In the genomic region with DNA sequence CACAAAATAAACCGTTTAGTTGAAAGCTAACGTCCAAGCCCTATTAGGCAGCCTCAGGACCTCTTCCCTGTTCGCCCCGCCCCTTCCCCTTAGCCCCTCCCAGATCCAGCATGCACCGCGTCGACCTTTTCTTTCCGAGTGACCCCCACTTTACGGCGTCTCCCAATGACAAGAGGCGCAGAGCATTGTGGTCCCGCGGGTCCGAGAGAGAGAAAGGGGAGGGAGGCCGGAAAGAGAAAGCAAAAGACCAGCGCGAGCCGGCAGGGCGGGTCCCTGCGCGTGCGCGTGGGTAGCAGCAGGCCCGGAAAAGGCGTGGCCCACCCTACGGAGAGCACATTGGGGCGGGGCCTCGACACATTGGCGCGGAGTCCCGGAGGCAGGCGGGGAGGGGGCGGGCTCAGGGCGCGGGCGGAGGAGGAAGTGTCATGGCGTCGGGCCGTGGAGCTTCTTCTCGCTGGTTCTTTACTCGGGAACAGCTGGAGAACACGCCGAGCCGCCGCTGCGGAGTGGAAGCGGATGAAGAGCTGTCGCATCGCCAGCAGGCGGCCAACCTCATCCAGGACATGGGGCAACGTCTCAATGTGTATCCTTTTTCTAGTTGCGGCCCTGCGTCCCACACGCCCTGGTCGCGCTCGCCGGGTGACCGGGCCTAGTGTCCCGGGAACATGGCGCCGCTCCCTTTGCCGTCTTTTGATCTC, we compare ENCODE assay signal across 7 mouse cellular contexts. TPM values are rescaled to one million over a fixed set of nuclear protein-coding genes. Genes with fewer than 3 reads are reported as not detected.
DNase-seq lines count a peak whose midpoint lies in the region; ATAC-seq lines count a peak whose summit lies in the region.

TSS of gene Ccnt2 (plus strand) at position 362 of the 698 bp plus-strand sequence.

- no peaks in the 10 kb centered on the region for H3K36me3 ChIP-seq in embryonic facial prominence, embryonic 11.5 days (replicated peaks; ENCODE audit: control insufficient read depth, insufficient read depth, low read depth, low read length)
- H3K36me3 ChIP-seq in limb, embryonic 10.5 days, result peaks cover 13% of the 10 kb centered on the region
- 0 out of 2 replicates have a peak, but pooled peaks cover 3% of the 10 kb centered on the region for H3K36me3 ChIP-seq in midbrain, embryonic 13.5 days

- peak; percentile 98 for ATAC-seq in embryonic facial prominence, embryonic 11.5 days (replicated peaks; ENCODE audit: insufficient number of reproducible peaks, low FRiP score, low TSS enrichment, low read depth)
- ATAC-seq in granulocyte monocyte progenitor cell, adult 5-6 weeks (replicated peaks; ENCODE audit: poor library complexity, severe bottlenecking), result peak; percentile 92
- ATAC-seq in midbrain, embryonic 13.5 days, result peak; percentile 98

- H3K4me1 ChIP-seq in embryonic facial prominence, embryonic 11.5 days (ENCODE audit: control insufficient read depth, insufficient read depth, low read length), result no peaks in the 10 kb centered on the region
- H3K4me1 ChIP-seq in limb, embryonic 10.5 days, result peaks cover 19% of the 10 kb centered on the region
- peaks cover 38% of the 10 kb centered on the region for H3K4me1 ChIP-seq in midbrain, embryonic 13.5 days (replicated peaks)

- H3K4me3 ChIP-seq in embryonic facial prominence, embryonic 11.5 days (ENCODE audit: low read depth, low read length), result peak within 1 kb of the TSS; percentile 68
- H3K4me3 ChIP-seq in limb, embryonic 10.5 days, result peak within 1 kb of the TSS; percentile 95
- H3K4me3 ChIP-seq in midbrain, embryonic 13.5 days (replicated peaks), result peak within 1 kb of the TSS; percentile 84

- H3K4me2 ChIP-seq in embryonic facial prominence, embryonic 11.5 days (ENCODE audit: low read depth, low read length), result peak within 1 kb of the TSS; percentile 75
- peak within 1 kb of the TSS; percentile 87 for H3K4me2 ChIP-seq in midbrain, embryonic 13.5 days (replicated peaks)

- peak within 1 kb of the TSS; percentile 87 for H3K27ac ChIP-seq in embryonic facial prominence, embryonic 11.5 days (replicated peaks; ENCODE audit: low read depth, low read length)
- H3K27ac ChIP-seq in limb, embryonic 10.5 days, result peak within 1 kb of the TSS; percentile 95
- H3K27ac ChIP-seq in midbrain, embryonic 13.5 days, result peak within 1 kb of the TSS; percentile 94

- no peaks in the 10 kb centered on the region for H3K9me3 ChIP-seq in embryonic facial prominence, embryonic 11.5 days (replicated peaks; ENCODE audit: control insufficient read depth, low read length)
- H3K9me3 ChIP-seq in limb, embryonic 10.5 days (replicated peaks), result no peaks in the 10 kb centered on the region
- H3K9me3 ChIP-seq in midbrain, embryonic 13.5 days, result no peaks in the 10 kb centered on the region

- WGBS in embryonic facial prominence, embryonic 11.5 days, result under 1% methylated on average over 62 of the region's 63 CpGs
- under 1% methylated on average over 61 of the region's 63 CpGs for WGBS in limb, embryonic 10.5 days
- under 1% methylated on average over 63 of the region's 63 CpGs for WGBS in midbrain, embryonic 13.5 days

- H3K27me3 ChIP-seq in embryonic facial prominence, embryonic 11.5 days (ENCODE audit: control insufficient read depth, insufficient read depth, low read length), result no peaks in the 10 kb centered on the region
- H3K27me3 ChIP-seq in limb, embryonic 10.5 days (ENCODE audit: low read depth, poor library complexity, severe bottlenecking), result no peaks in the 10 kb centered on the region
- H3K27me3 ChIP-seq in midbrain, embryonic 13.5 days, result no peaks in the 10 kb centered on the region

- peak within 1 kb of the TSS; percentile 90 for H3K9ac ChIP-seq in embryonic facial prominence, embryonic 11.5 days (replicated peaks; ENCODE audit: low read length)
- peak within 1 kb of the TSS; percentile 92 for H3K9ac ChIP-seq in midbrain, embryonic 13.5 days (replicated peaks)

- peak; percentile 100 for DNase-seq in adrenal gland, postnatal 14 days
- peak; percentile 99 for DNase-seq in embryonic facial prominence, embryonic 11.5 days (ENCODE audit: low spot score)
- DNase-seq in kidney, adult 11 months, result peak; percentile 99
- peak; percentile 99 for DNase-seq in limb, embryonic 10.5 days (ENCODE audit: low spot score)
- peak; percentile 99 for DNase-seq in spleen, adult 12 weeks (ENCODE audit: low spot score)

RNA-seq across cellular contexts. Expression of gene Ccnt2, which starts in this region (rescaled TPM):
- total RNA-seq in adrenal gland, postnatal 14 days (2021), result 40.2 and 46.5 TPM in 2 replicates
- 76.2 and 77.1 TPM in 2 replicates for polyA plus RNA-seq in embryonic facial prominence, embryonic 11.5 days (2014; fragmentation: Nextera tagmentation; extraction: Ambion mirVana)
- total RNA-seq in granulocyte monocyte progenitor cell, adult 5-6 weeks (2014; fragmentation: Nextera tagmentation), result 30.4 and 51.4 TPM in 2 replicates
- total RNA-seq in granulocyte monocyte progenitor cell, adult 5-6 weeks (2017), result 35.9 and 36.1 TPM in 2 replicates
- 81.4 and 94.9 TPM in 2 replicates for polyA plus RNA-seq in limb, embryonic 10.5 days (2016; fragmentation: Nextera tagmentation; extraction: Ambion mirVana)
- polyA plus RNA-seq in midbrain, embryonic 13.5 days (2015; fragmentation: Nextera tagmentation; extraction: Ambion mirVana), result 132 and 134 TPM in 2 replicates

Comparison
In these comparisons a context has a peak if more than half of its experiments do, and no peak if none do; other contexts are left out.
1. Peak in every context shown above with its lines: DNase-seq, ATAC-seq, H3K4me3 ChIP-seq and H3K27ac ChIP-seq.